Mouse (Mus musculus) urinary bladder, postnatal 25 days (tissue): Measurements from ENCODE around the gene Taldo1.

Experiments used
- DNase-seq: peaks from one replicate; pipeline ENCODE4 v3.0.0; 2022; ENCODE audit warnings: low spot score

The Taldo1 gene

GRCm38 (mm10) chr7:141391625-141392551 lies at the start of gene Taldo1:
Gene Taldo1, plus strand, starts transcription at chr7:141392199.
- peak; percentile 95 for DNase-seq

DNA sequence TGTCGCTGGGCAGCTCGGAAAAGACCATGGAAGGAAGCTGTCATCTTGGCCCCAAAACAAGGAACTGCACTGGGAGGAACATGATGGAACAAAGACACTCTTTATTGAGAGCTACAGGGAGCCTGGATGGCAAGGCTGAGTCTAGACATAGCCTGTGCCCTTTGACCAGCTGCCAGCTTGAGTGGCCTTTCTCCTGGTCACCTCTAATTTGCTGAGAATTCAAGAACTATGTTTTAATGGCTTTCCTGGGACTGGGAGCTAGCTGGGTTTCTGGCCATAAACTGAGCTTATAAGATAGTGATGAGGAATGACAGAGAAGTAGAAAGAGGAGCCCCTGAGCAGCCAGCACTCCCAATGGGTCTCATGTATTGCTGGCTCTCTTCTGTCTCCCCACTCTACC lies 48.8 kb upstream of the Taldo1 start:
- DNase-seq: no peak

GRCm38 (mm10) chr7:141343696-141344095 lies 48.3 kb upstream of the Taldo1 start:
- DNase-seq: no peak

DNA sequence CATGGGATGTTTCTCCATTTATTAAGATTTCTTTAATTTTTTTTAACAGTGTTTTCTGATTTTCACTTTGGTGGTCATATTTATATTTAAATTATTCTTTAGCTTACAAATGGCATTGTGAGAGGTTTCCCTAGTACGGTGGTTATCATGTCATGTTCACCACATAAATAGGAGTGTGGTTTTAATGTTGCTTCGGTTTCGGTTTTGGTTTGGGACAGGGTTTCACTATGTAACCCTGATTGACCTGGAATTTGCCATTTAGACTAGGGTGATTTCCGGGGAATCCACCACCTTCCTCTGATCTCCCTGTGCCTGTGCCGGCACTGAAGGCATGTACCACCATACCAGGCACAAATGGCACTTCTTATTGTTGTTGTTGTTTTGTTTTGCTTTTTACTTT lies 47.2 kb upstream of the Taldo1 start:
- no peak for DNase-seq

- no peak for DNase-seq
Measured at GRCm38 (mm10) chr7:141351061-141351460, 40.9 kb upstream of the Taldo1 start.

DNA sequence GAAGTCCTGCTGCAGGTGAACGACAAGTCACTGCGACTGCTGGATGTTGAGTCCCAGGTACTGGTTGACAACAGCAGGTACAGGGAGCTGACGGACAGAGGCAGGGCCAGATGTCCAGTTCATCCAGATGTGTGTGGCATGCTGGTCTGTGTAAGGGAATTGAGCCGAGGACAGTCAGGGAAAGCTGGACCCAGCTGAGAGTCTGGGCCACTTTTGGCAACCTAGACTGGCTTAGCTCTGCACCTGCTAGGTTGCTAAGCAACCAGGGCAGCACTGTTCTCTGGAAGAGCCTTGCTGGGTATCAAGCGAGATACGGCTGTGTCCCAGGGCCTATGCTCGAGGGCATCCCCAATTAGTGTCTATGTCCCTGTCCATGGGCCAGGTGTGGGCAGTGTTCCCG lies 36.9 kb upstream of the Taldo1 start:
- no peak for DNase-seq

GRCm38 (mm10) chr7:141355626-141356326 lies 36.2 kb upstream of the Taldo1 start:
- no peak for DNase-seq

DNA sequence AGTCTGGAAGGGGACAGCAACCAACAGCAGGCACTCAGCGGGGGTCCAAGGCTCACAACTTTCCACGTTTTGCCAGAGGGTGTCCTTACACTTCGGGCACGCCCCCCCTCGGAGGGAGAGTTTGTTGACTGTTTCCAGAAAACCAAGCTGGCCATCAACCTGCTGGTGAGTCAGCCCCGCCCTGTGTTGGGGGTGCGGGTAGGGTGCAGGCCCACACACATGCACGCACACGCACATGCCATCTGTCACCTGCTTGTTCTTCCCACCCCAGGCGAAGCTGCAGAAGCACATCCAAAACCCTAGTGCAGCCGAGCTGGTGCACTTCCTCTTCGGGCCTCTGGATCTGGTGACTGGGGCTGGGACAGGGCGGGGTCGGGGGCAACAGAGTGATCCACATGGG lies 35.0 kb upstream of the Taldo1 start:
- no peak for DNase-seq

DNA sequence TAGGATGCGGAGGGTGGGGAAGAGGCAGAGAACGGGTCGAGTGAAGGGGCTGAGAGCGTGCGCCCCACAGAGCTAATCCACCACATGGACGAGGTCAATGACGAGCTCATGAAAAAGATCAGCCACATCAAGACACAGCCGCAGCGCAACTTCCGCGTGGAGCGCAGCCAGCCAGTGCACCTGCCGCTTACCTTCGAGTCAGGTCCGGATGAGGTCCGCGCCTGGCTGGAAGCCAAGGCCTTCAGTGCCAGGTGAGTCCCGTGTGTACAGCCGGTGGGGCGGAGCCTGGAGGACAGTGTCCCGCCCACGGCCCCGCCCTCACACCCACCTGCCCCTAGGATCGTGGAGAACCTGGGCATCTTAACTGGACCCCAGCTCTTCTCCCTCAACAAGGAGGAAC lies 30.5 kb upstream of the Taldo1 start:
- DNase-seq: no peak

DNA sequence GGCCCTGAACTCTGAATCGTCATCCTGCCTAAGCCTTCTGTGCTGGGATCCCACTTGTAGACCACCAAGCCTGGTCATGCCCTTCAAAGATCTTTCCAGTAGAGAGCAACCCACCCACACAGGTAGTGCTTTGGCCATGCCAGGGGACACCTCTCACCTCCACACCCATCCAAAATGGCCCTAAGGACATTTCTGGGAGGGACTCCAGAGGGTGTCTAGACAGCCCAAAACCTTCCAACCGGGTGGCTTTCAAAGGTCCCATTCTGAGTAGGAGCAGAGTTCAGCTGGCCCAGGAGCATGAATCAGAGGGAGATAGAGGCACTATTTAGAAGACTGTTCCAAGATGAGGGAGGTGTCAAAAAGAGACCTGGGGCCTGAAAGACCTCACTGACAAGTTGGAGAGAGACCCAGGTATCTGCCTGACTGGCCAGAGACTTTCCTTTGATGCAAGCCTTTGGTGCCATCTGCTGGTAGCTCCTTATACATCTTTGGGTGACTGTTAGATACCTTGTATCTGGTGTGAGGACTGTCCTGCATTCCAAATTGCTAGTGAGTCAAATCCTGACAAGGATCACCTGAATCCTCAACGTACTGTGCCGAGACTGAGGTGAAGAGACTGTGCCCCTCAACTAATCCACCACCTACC lies 28.8 kb upstream of the Taldo1 start:
- peak; percentile 61 for DNase-seq

DNA sequence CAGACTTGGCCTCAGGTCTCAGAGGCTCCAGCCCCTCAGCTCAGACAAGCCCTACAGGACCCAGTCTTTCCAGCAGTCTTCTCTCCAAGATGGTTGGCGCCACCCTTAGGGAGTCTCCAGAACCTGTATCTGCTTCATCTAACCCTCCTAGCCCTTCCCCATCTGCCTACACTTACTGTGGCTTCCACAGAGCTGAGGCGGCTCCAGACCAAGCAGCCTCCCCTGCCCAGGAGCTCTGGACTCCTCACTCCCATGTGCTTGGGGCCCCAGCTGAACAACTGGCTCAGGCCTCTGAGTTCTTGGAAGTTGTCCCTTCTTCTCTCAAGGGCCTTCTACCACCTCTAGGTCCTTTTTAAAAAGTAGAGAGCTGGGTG lies 28.3 kb upstream of the Taldo1 start:
- no peak for DNase-seq

DNA sequence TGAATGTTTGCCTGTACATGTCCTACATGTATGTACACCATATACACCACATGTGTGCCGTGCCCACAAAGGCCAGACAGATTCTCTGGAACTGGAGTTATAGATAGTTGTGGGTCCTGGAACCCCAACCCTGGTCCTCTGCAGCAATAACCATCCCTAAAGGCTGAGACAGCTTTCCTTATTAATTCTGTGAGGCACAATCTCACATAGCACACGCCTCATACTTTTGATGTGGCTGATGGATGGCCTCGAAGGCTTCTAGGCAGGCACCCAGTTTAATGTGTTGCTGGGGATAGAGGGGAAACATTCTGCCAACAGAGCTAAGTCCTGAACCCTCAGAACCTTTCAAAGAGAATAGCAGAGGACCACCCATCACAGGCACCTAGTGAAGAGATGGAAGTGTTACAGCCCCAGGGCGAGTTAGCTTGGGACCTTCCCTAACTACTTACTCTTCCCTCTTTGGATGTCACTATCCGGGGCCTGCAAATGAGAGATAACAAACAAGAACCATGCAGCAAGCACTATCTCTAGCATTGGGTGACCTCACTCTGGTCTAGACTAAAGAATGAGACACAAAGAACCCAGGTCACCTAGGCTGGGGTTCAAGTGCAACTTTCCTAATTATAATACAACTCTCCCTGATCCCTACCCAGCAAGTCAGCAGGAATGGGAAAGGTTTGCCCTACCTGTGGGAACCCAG lies 27.5 kb upstream of the Taldo1 start:
- no peak for DNase-seq

GRCm38 (mm10) chr7:141365049-141365445 lies 27.0 kb upstream of the Taldo1 start:
- DNase-seq: no peak

DNA sequence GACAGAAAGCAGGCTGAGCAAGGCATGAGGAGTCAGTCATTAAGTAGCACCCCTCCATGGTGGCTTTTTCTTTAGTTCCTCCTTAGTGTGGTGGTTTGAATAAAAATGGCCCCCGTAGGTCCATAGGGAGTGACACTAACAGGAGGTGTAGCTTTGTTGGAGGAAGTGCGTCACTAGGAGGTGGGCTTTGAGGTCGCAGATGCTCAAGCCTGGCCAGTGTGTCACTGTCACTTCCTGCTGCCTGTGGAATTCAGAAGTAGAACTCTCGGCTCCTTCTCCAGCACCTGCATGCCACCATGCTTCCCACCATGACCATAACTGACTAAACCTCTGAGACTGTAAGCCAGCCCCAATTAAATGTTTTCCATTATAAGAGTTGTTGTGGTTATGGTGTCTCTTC lies 24.6 kb upstream of the Taldo1 start:
- no peak for DNase-seq

GRCm38 (mm10) chr7:141369918-141370317 lies 22.1 kb upstream of the Taldo1 start:
- DNase-seq: no peak

DNA sequence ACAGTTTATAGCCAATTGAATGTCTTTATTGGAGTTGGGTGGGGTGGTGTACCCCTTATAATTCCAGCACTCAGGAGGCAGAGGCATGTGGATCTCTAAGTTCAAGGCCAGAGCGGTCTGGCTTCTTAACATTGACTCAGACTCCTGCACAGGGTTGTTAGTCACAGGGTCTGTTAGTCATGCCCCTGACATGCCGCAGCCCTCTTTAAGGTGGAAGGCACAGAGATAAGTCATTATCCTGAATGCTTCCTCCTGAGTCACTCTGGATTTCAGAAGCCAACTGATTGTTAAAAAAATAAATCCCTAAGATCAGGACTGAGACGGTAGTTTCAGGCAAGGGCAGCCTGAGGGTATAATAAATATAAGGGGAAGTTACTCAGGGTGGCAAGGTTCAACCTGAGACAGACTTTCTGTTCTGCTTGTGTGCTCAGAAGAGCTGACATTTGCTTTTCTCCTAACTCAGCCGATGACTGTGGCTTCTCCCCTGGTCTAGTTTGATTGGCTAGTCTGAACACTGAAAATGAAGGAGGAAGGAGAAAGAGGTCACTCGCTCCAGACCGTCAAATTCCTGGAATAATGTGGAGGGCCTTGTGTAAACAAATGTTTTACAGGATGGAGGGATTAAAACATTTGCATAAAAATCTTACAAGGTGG lies 19.9 kb upstream of the Taldo1 start:
- DNase-seq: no peak

DNA sequence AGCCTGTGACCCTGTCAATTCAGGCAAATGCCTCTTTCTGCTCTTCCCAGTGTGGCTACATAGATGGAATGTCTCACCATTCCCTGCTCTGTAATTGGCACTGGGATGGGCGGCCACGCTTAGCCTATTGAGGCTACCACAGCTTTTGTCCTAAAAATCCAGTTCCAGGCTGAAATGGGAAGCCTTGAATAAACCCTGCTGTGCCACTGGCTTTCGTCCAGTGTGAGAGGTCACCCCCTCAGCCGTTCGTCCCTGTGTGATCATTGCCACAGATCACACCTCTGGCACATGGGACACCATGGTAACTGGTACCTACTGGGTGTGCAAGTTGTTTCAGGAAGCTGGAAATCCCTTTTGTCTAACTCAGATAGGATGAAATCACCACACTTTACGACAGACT lies 18.4 kb upstream of the Taldo1 start:
- no peak for DNase-seq

GRCm38 (mm10) chr7:141374399-141374798 lies 17.6 kb upstream of the Taldo1 start:
- DNase-seq: no peak

DNA sequence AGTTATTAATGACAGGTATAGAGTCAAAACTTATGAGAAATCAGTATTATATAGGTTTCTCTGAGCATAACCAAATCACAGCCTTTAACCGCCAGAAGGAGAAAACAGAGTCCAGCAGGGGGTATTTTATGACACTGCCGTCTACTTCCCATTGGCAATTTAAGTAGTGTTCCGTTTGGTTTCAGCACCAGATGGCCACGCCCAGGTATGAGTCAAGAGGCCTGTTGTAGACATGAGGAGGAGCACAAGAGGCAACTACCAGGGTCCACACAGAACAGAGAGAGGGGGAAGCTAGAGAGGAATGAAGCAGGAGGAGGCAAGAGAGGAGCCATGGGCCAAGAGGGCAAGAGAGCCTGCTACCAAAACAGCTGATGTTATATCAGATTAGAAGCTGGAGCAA lies 12.4 kb upstream of the Taldo1 start:
- no peak for DNase-seq

GRCm38 (mm10) chr7:141381068-141381835 lies 10.7 kb upstream of the Taldo1 start:
- DNase-seq: no peak
